Mouse (Mus musculus) forebrain, embryonic 11.5 days (tissue): Measurements from ENCODE around the gene Sgcg. TPM values are rescaled to one million over a fixed set of nuclear protein-coding genes. Genes with fewer than 3 reads are reported as not detected.

Source experiments
- ATAC-seq: fragments of 200-750 bp; cut with Nextera tagmentation; replicated peaks from 2 replicates; pipeline ENCODE4 v1.8.0; 2017; ENCODE audit warnings: moderate TSS enrichment; ENCODE audit not compliant: low FRiP score
- DNase-seq: peaks from one replicate; pipeline ENCODE4 v3.0.0-alpha.2; 2017; ENCODE audit warnings: low spot score
- H3K27ac ChIP-seq: fragments of 300-500 bp; sonication (generic); 2 replicates; pipeline ENCODE4 v1.5.1; 2014; ENCODE audit warnings: low read depth, low read length
- H3K27me3 ChIP-seq: fragments of 300-500 bp; sonication (generic); 2 replicates; pipeline ENCODE4 v1.6.1; 2014; ENCODE audit warnings: mild to moderate bottlenecking, low read length, mixed read lengths; ENCODE audit not compliant: control insufficient read depth, insufficient read depth
- H3K36me3 ChIP-seq: fragments of 300-500 bp; sonication (generic); 2 replicates; pipeline ENCODE4 v1.6.1; 2014; ENCODE audit warnings: mild to moderate bottlenecking, low read length, moderate library complexity, mixed read lengths; ENCODE audit not compliant: control insufficient read depth, insufficient read depth
- H3K4me1 ChIP-seq: fragments of 300-500 bp; sonication (generic); replicated peaks from 2 replicates; pipeline ENCODE4 v1.6.1; 2014; ENCODE audit warnings: low read length, mixed read lengths; ENCODE audit not compliant: control insufficient read depth, insufficient read depth
- H3K4me2 ChIP-seq: fragments of 300-500 bp; sonication (generic); 2 replicates; pipeline ENCODE4 v1.6.1; 2014; ENCODE audit warnings: low read depth, mild to moderate bottlenecking, low read length, moderate library complexity, mixed read lengths; ENCODE audit not compliant: severe bottlenecking
- H3K4me3 ChIP-seq: fragments of 300-500 bp; sonication (generic); 2 replicates; pipeline ENCODE4 v1.5.1; 2014; ENCODE audit warnings: low read depth, low read length
- H3K9ac ChIP-seq: fragments of 300-500 bp; sonication (generic); 2 replicates; pipeline ENCODE4 v1.6.1; 2014; ENCODE audit warnings: low read length
- H3K9me3 ChIP-seq: fragments of 300-500 bp; sonication (generic); 2 replicates; pipeline ENCODE4 v1.6.1; 2016; ENCODE audit warnings: low read length, mixed read lengths; ENCODE audit not compliant: control insufficient read depth
- WGBS: fragments of 180-500 bp; shearing (Covaris S2); extraction: QIAGEN DNeasy Blood & Tissue Kit; methylation state at CpG from one replicate; pipeline ENCODE4 v1.1.7; 2014; 5-methylcytosine and 5-hydroxymethylcytosine counted together
- polyA plus RNA-seq: library from polyadenylated mRNA; unstranded; fragments of >200 nt; fragmentation: Nextera tagmentation; extraction: Ambion mirVana; gene quantifications from 2 replicates; pipeline ENCODE4 v1.2.1, GENCODE M21; 2014

Sgcg gene
- polyA plus RNA-seq, 1 experiment from 2014 or later: 0.13 TPM

DNA sequence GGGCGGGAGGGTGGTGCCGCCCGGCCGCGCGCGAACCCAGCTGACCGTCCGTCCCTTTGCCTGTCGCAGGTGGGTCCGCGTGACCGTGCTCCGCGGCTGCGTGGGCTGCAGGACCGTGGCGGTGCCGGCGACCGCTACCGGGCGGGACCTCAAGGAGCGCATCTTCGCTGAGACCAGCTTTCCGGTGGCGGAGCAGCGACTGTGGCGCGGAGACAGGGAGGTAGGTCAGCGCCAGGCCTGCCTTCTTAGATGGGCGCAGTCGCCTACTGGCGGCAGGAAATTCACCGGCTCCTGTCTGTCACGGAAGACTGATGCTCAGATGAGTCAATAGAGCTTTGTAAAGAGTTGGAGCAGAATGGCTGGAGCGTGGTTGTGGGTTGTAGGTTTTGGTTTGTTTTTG is 85.1 kb downstream of the Sgcg start:
- H3K4me3 ChIP-seq: peak overlapping the region; percentile 73
- H3K4me1 ChIP-seq: no peaks in the 10 kb centered on the region; the same call in 1 of the 2 replicates
- no peaks in the 10 kb centered on the region; the same call in 1 of the 2 replicates for H3K36me3 ChIP-seq
- 0% methylated on average over 36 of the region's 37 CpGs for WGBS
- ATAC-seq (peak; percentile 51), DNase-seq (no peak)
- H3K9ac ChIP-seq: peak overlapping the region; percentile 89
- no peaks in the 10 kb centered on the region for H3K9me3 ChIP-seq
- H3K27ac ChIP-seq: peak overlapping the region; percentile 87
- H3K27me3 ChIP-seq: no peaks in the 10 kb centered on the region
- peak overlapping the region; percentile 61 for H3K4me2 ChIP-seq

DNA sequence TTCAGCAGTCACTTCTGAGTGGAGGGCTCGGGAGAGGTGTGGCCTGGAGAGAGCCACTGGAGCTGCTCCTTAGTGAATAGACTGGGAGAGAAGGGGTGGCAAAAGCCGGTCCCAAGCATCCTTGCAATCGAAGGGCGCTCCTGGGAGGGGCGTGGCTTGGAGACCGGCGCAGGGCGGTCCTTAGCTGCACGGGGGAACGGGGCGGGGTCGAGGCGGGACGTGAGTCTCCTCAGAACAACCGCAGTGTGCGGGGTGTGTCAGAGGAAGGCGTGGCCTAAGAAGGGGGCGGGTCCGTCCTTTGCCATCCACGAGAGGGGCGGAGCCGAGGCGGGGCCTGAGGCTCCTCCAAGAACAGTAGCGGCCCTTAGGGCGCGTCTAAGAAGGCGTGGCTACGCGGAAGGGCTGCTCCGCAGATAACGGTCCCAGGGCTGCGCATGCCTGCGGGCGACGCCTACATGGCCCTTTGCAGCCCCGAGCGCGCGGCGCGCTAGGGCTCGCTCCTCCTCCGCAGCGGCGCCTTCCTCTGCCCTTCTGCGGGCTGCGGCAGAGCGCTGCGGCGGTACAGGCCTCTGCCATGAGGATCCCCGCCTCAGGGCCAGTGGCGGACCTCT is 85.6 kb downstream of the Sgcg start:
- Histone ChIP-seq H3K9me3 (no peaks in the 10 kb centered on the region), H3K36me3 (no peaks in the 10 kb centered on the region; the same call in 1 of the 2 replicates), H3K4me3 (peak overlapping the region; percentile 73), H3K4me1 (no peaks in the 10 kb centered on the region; the same call in 1 of the 2 replicates), H3K4me2 (peak overlapping the region; percentile 61), H3K9ac (peak overlapping the region; percentile 89), H3K27me3 (no peaks in the 10 kb centered on the region), H3K27ac (peak overlapping the region; percentile 87)
- DNase-seq: peak; percentile 100
- ATAC-seq: peak; percentile 98
- under 1% methylated on average over 52 of the region's 52 CpGs for WGBS

DNA sequence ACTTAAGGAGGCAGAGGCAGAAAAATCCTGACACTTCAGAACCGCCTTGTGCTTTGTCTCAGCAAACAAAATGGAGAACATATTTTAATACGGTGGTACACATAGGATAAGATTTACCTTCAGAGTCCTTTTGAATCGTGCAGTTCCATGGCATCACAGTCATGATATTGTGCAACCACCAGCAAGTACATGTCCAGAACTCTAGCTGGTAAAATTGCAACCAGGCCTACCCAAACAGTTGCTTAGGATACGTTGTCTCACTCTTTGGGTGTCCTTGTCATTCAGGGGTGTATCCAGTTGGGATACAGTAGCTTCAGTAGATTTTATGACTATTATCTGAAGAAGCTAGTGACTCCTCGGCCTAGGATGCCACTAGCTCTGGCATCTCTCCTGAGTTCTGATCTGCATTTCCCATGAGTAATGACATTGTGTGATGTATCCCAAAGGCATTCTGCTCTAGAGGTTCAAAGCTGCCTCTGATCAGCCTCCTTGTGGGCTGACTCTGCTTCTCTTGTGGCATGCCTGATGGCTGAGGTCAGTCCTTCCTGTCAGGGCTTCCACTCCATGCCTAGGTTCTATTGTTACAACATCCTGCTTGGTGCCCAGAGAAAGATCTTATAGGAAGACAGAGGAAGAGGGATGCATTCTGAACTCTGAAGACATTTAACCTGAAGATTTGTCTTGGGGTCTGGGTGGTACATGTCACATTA is 86.9 kb downstream of the Sgcg start:
- Histone ChIP-seq H3K9me3 (no peaks in the 10 kb centered on the region), H3K4me1 (no peaks in the 10 kb centered on the region; the same call in 1 of the 2 replicates), H3K4me2 (no peak overlapping the region), H3K9ac (no peak overlapping the region), H3K36me3 (no peaks in the 10 kb centered on the region; the same call in 1 of the 2 replicates), H3K27ac (no peak overlapping the region), H3K27me3 (no peaks in the 10 kb centered on the region), H3K4me3 (no peak overlapping the region)
- ATAC-seq: no peak
- 94% methylated on average over 5 of the region's 5 CpGs for WGBS
- no peak for DNase-seq

Other genes starting within 250 kb of the Sgcg start
- 127 and 138 TPM in 2 replicates for gene Tnfrsf19, start 212.0 kb downstream of the Sgcg start, polyA plus RNA-seq
- 5.4 and 6.0 TPM in 2 replicates for gene Sacs, start 120.0 kb downstream of the Sgcg start, polyA plus RNA-seq
- gene Arl11, start 51.3 kb upstream of the Sgcg start, polyA plus RNA-seq: 0.29 TPM in 2 replicates
- gene Ebpl, start 101.9 kb upstream of the Sgcg start, polyA plus RNA-seq: 9.2 and 9.4 TPM in 2 replicates
- 106 and 107 TPM in 2 replicates for gene Kpna3, start 181.4 kb upstream of the Sgcg start, polyA plus RNA-seq